Mouse (Mus musculus) CD8-positive naive resting alpha-beta T cell, adult 2 months (primary cell): ENCODE results near the gene Olfr1242.

Experiments
- DNase-seq, 2 experiments: peaks; one replicate each; pipeline ENCODE4 v3.0.0; 2022; ENCODE audit warnings: low read depth in 2 of 2, low spot score in 2 of 2

Olfr1242 gene

GRCm38 (mm10) chr2:89498235-89498634 is at the start of gene Olfr1242:
Gene Olfr1242, minus strand, starts transcription at chr2:89498335.
- DNase-seq, result no peak

DNA sequence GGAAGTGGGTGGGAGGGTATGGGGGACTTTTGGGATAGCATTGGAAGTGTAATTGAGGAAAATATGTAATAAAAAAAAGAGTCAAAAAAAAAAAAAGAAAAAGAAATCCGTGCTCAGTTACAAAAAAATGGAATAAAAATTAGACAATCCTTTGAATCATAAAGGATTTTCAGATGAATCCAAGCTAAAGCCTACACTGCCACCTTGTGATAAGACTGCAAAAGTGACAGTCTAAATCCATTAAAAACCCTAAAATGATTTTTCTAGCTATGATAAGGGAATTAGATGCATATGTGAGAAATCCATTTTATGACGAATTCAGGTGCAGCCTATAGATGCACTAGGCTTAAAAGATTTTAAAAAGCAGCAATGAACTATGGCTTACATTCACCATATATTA is 46.4 kb upstream of the Olfr1242 start:
- no peak for DNase-seq

DNA sequence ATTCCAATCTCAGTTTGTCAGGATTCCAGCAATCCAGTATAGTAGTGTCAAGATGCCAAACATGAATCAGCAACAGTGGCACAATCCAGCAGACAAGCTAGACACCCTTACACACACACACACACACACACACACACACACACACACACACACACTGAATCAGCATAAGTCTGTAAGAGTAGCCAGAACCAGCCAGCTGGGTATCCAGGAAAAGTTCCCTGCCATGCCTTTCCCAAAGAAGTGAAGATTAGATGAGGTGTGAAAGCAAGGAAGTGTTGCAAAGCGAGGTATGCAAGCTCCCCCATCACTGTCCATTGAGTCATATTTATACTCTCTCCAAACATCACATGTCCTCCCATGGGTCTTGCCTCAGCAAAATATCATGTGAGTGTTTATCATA is 41.8 kb upstream of the Olfr1242 start:
- no peak for DNase-seq

DNA sequence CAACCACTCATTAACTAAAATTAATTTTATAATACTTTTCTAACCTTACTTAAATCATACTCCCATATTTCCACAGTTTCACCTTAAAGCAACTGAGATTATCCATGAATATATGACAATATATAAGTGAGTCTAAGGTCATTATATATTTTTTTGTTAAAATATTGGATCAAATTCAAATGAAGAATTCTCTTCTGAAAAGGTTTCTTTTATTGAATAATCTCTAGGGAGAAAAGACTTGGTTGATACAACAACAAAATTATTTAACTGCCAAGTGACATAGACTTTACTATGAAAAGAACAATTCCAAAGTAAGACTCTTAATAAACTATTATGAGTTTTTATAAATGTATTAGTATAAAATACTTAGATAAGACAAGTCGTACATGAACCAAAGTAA is 33.3 kb upstream of the Olfr1242 start, which contains the start of gene Olfr1243:
Gene Olfr1243, minus strand, starts transcription at position 101 of the 400 bp plus-strand sequence.
- no peak for DNase-seq

GRCm38 (mm10) chr2:89487026-89487425 is 11.1 kb downstream of the Olfr1242 start, which contains the start of gene Olfr1241:
Gene Olfr1241, minus strand, starts transcription at chr2:89487126.
- no peak for DNase-seq

DNA sequence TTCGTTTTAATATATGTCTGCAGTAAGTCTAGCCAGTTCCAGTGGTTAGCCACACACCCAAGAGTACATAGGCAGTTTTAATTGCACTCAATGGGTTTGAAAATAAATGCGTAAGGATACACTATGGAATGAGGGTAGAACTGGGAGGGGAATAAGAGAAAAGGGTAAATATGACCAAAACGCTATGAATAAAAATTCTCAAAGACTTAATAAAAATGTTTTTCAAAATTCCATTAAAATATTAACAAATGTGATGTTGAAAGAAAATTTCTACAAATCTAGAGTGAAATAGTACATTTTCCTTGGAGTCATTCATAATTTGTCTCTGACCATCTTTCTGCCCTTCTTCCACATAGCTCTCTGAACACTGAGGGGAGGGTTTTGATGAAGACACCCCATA is 55.2 kb downstream of the Olfr1242 start, which contains the start of gene Olfr1240:
Gene Olfr1240, minus strand, starts transcription at position 101 of the 400 bp plus-strand sequence.
- no peak for DNase-seq
